Mouse (Mus musculus): ENCODE measurements around the gene Lgr5. TPM values are rescaled to one million over a fixed set of nuclear protein-coding genes. Genes with fewer than 3 reads are reported as not detected.

Lgr5 gene
- polyA plus RNA-seq, 1 experiment: 0.05 TPM

DNA sequence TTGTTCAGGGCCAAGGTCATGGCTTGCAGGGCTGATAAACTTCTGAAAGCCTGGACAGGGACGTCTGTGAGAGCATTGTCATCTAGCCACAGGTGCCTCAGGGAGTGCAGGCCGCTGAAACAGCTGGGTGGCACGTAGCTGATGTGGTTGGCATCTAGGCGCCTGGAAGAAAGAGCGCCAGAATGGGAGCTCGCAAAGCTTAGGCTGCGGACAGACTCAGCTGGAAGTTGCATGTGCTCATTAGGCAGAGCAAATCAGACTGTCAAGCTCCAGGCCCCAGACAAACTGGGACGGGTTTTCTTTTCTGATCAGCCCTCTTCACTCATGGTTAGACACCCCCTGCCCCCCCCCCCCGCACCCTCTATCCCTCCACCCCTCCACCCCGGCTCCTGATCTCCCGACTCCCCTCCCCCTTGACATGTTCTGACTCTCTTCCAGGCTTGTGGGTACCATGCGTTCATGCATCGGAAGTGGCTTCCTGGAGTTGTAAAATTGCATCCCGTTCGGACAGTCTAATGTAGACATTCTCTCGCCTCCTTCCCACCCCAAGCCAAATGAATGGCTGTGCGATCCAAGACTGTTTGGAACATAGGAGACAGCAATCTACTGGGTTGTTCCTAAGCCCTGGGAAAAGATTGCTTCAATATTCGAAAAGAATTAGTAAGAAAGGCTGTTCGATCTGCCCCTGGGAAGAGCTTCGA lies 109.0 kb downstream of the Lgr5 start:
- TF ChIP-seq POLR2A (IDR thresholded peaks at IDR 0.05; ENCODE audit: control insufficient read depth, low read depth, low read length) (no peak), CTCF (IDR thresholded peaks at IDR 0.05; ENCODE audit: control insufficient read depth, insufficient read depth, insufficient replicate concordance, low read depth, low read length) (no peak)
- H3K27me3 ChIP-seq (ENCODE audit: control insufficient read depth, insufficient read depth, low read length): peaks cover 2% of the 10 kb centered on the region; the same call in 1 of the 2 replicates
- no peak overlapping the region for H3K4me3 ChIP-seq (ENCODE audit: control insufficient read depth, low read depth, low read length)
- H3K36me3 ChIP-seq (ENCODE audit: control insufficient read depth, insufficient read depth, low read length): no peaks in the 10 kb centered on the region
- H3K4me1 ChIP-seq (ENCODE audit: control insufficient read depth, insufficient read depth, low read length): peaks cover 3% of the 10 kb centered on the region
- no peak overlapping the region for H3K27ac ChIP-seq (ENCODE audit: control insufficient read depth, insufficient read depth, low read depth, low read length)

DNA sequence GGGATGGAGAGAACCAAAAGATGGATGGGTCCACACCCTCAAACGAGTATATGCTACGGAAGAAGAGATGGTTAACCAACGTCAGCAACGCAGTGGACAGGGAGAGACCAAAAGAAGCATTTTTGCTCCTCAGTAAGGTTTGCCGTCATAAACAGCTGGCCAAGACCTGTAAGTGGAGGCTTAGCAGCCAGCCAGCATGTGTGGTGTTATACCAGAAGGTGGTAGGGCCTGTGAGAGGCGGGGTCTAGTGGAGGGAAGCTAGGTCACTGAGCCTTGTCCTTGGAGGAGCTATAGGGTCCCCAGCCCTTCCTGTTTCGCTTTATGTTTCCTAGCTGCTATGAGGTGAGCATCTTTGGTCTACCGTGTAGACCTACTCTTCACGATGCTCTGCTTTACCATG lies 111.1 kb downstream of the Lgr5 start:
- Histone ChIP-seq H3K4me1 (ENCODE audit: control insufficient read depth, insufficient read depth, low read length) (peaks cover 3% of the 10 kb centered on the region), H3K27ac (ENCODE audit: control insufficient read depth, insufficient read depth, low read depth, low read length) (no peak overlapping the region), H3K4me3 (ENCODE audit: control insufficient read depth, low read depth, low read length) (no peak overlapping the region), H3K27me3 (ENCODE audit: control insufficient read depth, insufficient read depth, low read length) (peaks cover 2% of the 10 kb centered on the region; the same call in 1 of the 2 replicates), H3K36me3 (ENCODE audit: control insufficient read depth, insufficient read depth, low read length) (no peaks in the 10 kb centered on the region)
- TF ChIP-seq POLR2A (IDR thresholded peaks at IDR 0.05; ENCODE audit: control insufficient read depth, low read depth, low read length): no peak

DNA sequence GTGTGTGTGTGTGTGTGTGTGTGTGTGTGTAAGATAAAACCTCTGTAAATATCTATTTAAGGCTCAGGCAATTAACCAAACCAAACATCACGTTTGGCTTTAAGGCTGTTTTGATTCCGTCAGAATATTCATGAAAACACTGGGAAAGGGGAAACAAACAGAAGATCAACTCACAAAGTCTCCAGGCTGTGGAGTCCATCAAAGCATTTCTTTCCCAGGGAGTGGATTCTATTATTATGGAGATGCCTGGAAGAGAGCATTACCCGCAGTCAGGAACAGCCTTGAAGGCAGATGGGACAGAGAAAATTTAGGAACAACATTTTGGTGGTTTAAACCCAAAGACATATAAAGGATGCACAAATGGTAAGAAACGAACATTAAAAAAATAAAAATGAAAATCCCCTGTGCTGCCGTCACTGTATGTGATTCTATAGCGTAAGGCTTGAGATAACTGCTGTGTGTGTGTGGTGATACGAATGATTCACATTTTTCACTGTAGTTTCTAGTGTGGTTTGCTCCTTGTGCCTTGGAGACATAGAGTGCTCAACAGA lies 112.5 kb downstream of the Lgr5 start:
- Histone ChIP-seq H3K4me1 (ENCODE audit: control insufficient read depth, insufficient read depth, low read length) (peaks cover 3% of the 10 kb centered on the region), H3K27me3 (ENCODE audit: control insufficient read depth, insufficient read depth, low read length) (peaks cover 2% of the 10 kb centered on the region; the same call in 1 of the 2 replicates), H3K27ac (ENCODE audit: control insufficient read depth, insufficient read depth, low read depth, low read length) (no peak overlapping the region), H3K4me3 (ENCODE audit: control insufficient read depth, low read depth, low read length) (no peak overlapping the region), H3K36me3 (ENCODE audit: control insufficient read depth, insufficient read depth, low read length) (no peaks in the 10 kb centered on the region)
- no peak for TF ChIP-seq CTCF (IDR thresholded peaks at IDR 0.05; ENCODE audit: control insufficient read depth, insufficient read depth, insufficient replicate concordance, low read depth, low read length)
- TF ChIP-seq POLR2A (IDR thresholded peaks at IDR 0.05; ENCODE audit: control insufficient read depth, low read depth, low read length): no peak

DNA sequence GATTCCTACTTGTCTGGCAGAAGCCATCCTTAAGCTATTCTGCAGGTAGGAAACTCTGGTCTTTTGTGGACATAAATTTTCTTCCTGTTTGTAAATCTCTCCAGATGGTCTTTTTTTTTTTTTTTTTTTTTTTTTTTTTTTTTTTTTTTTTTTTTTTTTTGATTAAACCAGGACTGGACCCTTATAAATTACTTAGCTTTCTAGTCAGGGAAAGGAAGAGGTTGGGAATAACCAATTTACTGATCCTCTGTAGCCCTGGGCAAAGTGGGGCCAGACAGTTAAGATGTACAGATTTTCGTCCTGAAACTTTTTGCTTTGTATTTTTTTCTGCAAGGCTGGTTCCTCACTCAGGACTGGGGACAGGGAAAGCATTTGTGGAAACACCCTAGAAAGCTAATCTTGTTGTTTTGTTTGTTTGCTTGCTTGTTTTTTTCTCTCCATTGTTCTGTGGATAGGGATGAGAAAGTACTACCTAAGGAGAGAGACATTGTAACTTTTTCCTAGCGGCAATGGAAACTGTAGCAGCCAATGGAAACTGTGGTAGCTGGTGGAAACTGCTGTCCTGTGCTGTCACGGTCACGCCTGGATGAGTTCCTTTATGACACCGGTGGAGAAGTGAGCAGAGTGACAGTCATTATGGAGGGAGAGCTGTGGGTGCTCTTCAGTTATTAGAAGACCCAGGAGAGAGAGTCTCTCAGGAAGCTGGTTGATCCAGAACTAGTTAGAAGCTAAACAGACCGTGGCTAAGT lies 114.2 kb downstream of the Lgr5 start:
- Histone ChIP-seq H3K4me3 (ENCODE audit: control insufficient read depth, low read depth, low read length) (no peak overlapping the region), H3K4me1 (ENCODE audit: control insufficient read depth, insufficient read depth, low read length) (peaks cover 2% of the 10 kb centered on the region), H3K27me3 (ENCODE audit: control insufficient read depth, insufficient read depth, low read length) (peaks cover 2% of the 10 kb centered on the region; the same call in 1 of the 2 replicates), H3K36me3 (ENCODE audit: control insufficient read depth, insufficient read depth, low read length) (no peaks in the 10 kb centered on the region), H3K27ac (ENCODE audit: control insufficient read depth, insufficient read depth, low read depth, low read length) (no peak overlapping the region)
- no peak for TF ChIP-seq POLR2A (IDR thresholded peaks at IDR 0.05; ENCODE audit: control insufficient read depth, low read depth, low read length)
- no peak for TF ChIP-seq CTCF (IDR thresholded peaks at IDR 0.05; ENCODE audit: control insufficient read depth, insufficient read depth, insufficient replicate concordance, low read depth, low read length)

DNA sequence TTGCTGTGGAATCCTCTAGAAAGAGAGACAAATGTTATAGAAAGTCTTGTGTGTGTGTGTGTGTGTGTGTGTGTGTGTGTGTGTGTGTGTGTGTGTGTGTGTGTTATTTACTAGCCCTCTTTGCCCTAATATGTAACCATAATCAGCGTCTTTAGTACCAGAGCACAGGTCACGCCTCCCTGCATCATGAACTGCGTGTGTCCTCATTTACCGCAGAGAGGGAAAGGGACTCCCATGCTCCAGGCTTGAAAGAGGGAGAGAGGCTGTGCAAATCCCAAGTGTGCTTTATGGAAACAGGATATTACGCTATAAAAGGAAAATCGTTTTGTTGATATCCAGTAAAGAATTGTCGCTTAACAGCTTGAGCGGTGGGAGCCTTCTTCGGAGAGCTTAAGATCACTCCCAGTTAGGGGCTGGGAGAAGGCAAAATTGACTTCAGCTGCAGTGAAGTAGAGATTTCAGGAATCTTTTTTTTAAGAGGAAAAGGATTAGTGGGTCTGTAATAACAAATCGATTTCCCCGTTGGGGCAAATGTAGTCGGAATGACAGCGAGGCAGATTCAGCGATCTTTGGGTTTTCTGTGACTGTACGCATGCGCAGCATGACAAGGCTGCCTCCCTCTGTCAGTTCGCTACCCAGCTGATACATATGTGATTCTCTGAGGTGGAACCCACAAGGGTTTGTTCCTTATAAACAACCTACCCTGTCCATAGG lies 116.8 kb downstream of the Lgr5 start:
- no peak overlapping the region for H3K27ac ChIP-seq (ENCODE audit: control insufficient read depth, insufficient read depth, low read depth, low read length)
- no peaks in the 10 kb centered on the region for H3K27me3 ChIP-seq (ENCODE audit: control insufficient read depth, insufficient read depth, low read length)
- H3K4me1 ChIP-seq (ENCODE audit: control insufficient read depth, insufficient read depth, low read length): no peaks in the 10 kb centered on the region
- no peak overlapping the region for H3K4me3 ChIP-seq (ENCODE audit: control insufficient read depth, low read depth, low read length)
- TF ChIP-seq POLR2A (IDR thresholded peaks at IDR 0.05; ENCODE audit: control insufficient read depth, low read depth, low read length) (no peak), CTCF (IDR thresholded peaks at IDR 0.05; ENCODE audit: control insufficient read depth, insufficient read depth, insufficient replicate concordance, low read depth, low read length) (no peak)
- H3K36me3 ChIP-seq (ENCODE audit: control insufficient read depth, insufficient read depth, low read length): no peaks in the 10 kb centered on the region

DNA sequence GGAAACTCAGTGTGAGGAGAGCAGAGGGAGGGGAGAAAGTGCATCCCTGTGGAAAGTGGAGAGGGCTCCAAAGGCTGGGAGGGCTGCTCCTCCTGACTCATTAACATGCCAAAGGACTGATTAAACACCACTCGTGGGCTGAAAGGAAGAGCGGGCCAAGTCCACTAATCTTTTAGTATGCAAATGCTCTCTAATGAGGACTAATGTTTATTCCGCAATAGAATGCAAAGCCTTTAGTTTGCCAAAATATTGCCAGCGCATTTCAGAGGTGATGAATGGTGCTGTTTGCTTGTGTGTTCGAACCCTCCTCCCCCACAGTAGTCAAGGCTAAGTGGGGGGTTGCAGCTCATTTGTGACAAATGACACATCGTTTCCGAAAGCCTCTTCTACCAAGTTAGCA lies 118.5 kb downstream of the Lgr5 start:
- Histone ChIP-seq H3K36me3 (ENCODE audit: control insufficient read depth, insufficient read depth, low read length) (no peaks in the 10 kb centered on the region), H3K27me3 (ENCODE audit: control insufficient read depth, insufficient read depth, low read length) (no peaks in the 10 kb centered on the region), H3K4me3 (ENCODE audit: control insufficient read depth, low read depth, low read length) (no peak overlapping the region), H3K27ac (ENCODE audit: control insufficient read depth, insufficient read depth, low read depth, low read length) (no peak overlapping the region), H3K4me1 (ENCODE audit: control insufficient read depth, insufficient read depth, low read length) (no peaks in the 10 kb centered on the region)
- TF ChIP-seq POLR2A (IDR thresholded peaks at IDR 0.05; ENCODE audit: control insufficient read depth, low read depth, low read length): no peak

DNA sequence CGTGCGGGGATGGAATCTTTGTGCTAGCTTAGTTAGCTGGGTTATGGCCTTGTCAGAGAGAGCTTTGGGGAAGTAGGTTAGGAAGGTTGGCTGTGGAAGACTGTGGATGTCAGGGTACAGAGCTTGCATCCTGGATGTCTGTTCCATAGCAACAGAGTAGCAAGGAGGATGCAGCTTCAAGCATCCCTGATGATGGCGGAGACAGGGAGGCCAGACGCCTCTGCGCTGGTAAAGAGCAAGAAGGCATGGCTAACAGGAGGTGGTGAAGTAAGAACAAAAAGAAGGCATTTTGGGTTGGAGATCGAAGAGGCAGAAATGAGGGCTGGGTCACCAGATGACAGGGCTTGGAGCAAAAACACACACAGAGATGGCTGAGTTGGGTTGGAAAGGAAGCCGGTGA lies 118.9 kb downstream of the Lgr5 start:
- Histone ChIP-seq H3K27me3 (ENCODE audit: control insufficient read depth, insufficient read depth, low read length) (no peaks in the 10 kb centered on the region), H3K4me3 (ENCODE audit: control insufficient read depth, low read depth, low read length) (no peak overlapping the region), H3K4me1 (ENCODE audit: control insufficient read depth, insufficient read depth, low read length) (no peaks in the 10 kb centered on the region), H3K36me3 (ENCODE audit: control insufficient read depth, insufficient read depth, low read length) (no peaks in the 10 kb centered on the region), H3K27ac (ENCODE audit: control insufficient read depth, insufficient read depth, low read depth, low read length) (no peak overlapping the region)
- no peak for TF ChIP-seq CTCF (IDR thresholded peaks at IDR 0.05; ENCODE audit: control insufficient read depth, insufficient read depth, insufficient replicate concordance, low read depth, low read length)
- no peak for TF ChIP-seq POLR2A (IDR thresholded peaks at IDR 0.05; ENCODE audit: control insufficient read depth, low read depth, low read length)
